Mouse (Mus musculus): ENCODE data around the gene Cit. TPM values are rescaled to one million over a fixed set of nuclear protein-coding genes. Genes with fewer than 3 reads are reported as not detected.
A peak's percentile ranks its signal among the peaks of the same experiment; 100 is the strongest.

Cit gene
- polyA plus RNA-seq, 1 experiment from 2014 or later: 21.1 TPM

DNA sequence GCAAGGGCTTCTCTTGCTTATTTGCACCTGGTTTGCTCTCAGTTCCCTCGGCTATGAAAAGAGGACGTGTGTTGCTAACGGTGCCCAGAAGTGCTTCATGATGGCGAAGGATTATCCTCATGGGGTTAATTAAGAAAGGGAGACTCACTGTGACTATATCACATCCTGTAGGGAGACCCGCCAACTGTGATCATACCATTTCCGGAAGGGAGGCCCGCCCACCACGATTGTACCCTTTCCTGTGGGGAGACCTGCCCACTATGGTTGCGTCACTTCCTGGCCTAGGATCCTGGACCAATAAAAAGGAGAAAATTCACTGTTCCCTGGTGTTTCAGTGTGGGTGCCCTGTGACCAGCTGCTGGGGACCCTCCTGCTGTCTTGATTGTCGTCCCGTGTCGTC is 9.3 kb downstream of the Cit start:
- Histone ChIP-seq H3K4me2 (replicated peaks) (no peak overlapping the region), H3K27me3 (no peaks in the 10 kb centered on the region), H3K4me3 (replicated peaks) (no peak overlapping the region), H3K9me3 (no peaks in the 10 kb centered on the region), H3K36me3 (peaks cover 16% of the 10 kb centered on the region), H3K27ac (no peak overlapping the region), H3K4me1 (replicated peaks) (0 out of 2 replicates have a peak, but pooled peaks cover 3% of the 10 kb centered on the region), H3K9ac (replicated peaks) (no peak overlapping the region)
- ATAC-seq: no peak
- 92% methylated on average over 12 of the region's 12 CpGs for WGBS

DNA sequence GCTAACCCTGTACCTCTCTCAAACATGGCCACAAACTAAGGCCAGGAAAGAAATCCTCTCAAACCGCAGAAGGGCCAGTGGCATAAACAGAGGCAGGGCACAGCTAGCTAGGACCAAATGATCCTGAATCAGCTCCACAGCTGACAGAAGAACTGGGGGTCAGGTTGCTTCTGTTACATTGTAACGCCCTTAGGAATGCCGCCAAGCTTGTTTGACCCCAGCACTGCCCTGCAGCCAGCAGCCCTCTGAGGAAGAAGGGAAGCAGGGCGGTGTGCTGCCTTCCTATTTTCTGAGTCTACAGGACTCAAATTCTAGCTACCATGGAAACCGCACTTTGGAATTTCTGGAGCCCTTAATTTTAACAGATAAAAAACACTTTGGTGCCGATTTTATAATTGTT is 13.6 kb downstream of the Cit start:
- no peak overlapping the region for H3K9ac ChIP-seq (replicated peaks)

DNA sequence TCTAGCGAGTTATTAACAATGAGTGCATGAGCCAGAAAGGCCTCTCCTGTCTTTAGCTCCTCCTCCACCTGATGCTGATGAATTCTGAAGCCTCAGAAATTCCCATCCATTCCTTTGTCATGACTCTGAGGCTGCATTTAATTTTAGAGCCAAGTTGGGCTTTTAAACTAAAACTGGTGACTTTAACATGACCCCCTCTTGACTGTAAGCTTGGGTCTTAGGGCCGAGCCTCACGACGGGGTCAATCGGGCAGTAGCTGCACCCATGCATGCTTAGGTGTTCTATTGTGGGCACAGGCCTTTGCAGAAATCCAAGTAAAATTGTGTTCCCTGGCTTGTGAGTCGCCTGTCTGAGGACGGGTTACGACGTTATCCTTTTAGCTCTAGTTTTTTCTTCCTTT is 14.4 kb downstream of the Cit start:
- H3K36me3 ChIP-seq: peaks cover 33% of the 10 kb centered on the region
- H3K27ac ChIP-seq: no peak overlapping the region

More for the DNA sequence above, 13.6 kb downstream of the Cit start:
- WGBS: 65% methylated on average over 6 of the region's 6 CpGs
- Histone ChIP-seq H3K27ac (no peak overlapping the region), H3K4me1 (replicated peaks) (0 out of 2 replicates have a peak, but pooled peaks cover 10% of the 10 kb centered on the region), H3K27me3 (no peaks in the 10 kb centered on the region), H3K9me3 (no peaks in the 10 kb centered on the region), H3K4me3 (replicated peaks) (no peak overlapping the region), H3K36me3 (peaks cover 28% of the 10 kb centered on the region), H3K4me2 (replicated peaks) (no peak overlapping the region)
- ATAC-seq: no peak

DNA sequence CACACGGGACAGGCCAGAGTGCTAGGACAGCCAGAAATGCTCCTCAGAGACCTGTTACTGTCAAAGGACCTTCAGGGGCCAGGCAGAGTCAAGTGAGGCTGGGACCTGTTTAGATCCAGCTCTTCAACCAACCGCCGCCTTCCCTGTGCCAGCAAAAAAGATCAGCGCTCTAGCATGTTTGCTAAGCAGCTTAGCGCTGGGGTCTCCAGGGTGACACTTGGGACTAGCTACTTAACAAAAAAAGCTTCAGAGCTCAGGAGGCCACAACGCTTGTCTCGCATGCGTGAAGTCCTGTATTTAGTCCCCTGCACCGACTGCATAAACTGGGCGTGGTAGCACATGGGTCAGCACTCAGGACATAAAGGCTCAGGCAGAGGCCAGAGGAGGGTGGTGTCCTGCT is 16.9 kb downstream of the Cit start:
- Histone ChIP-seq H3K4me2 (replicated peaks) (no peak overlapping the region), H3K36me3 (peaks cover 25% of the 10 kb centered on the region), H3K9me3 (no peaks in the 10 kb centered on the region), H3K27me3 (no peaks in the 10 kb centered on the region), H3K9ac (replicated peaks) (no peak overlapping the region), H3K27ac (no peak overlapping the region), H3K4me1 (replicated peaks) (0 out of 2 replicates have a peak, but pooled peaks cover 10% of the 10 kb centered on the region), H3K4me3 (replicated peaks) (no peak overlapping the region)
- 63% methylated on average over 10 of the region's 10 CpGs for WGBS
- no peak for ATAC-seq

More for the DNA sequence above, 14.4 kb downstream of the Cit start:
- Histone ChIP-seq H3K4me3 (replicated peaks) (no peak overlapping the region), H3K9ac (replicated peaks) (no peak overlapping the region), H3K4me2 (replicated peaks) (no peak overlapping the region), H3K27me3 (no peaks in the 10 kb centered on the region), H3K4me1 (replicated peaks) (0 out of 2 replicates have a peak, but pooled peaks cover 10% of the 10 kb centered on the region), H3K9me3 (no peaks in the 10 kb centered on the region)
- WGBS: 84% methylated on average over 9 of the region's 9 CpGs
- ATAC-seq: no peak

DNA sequence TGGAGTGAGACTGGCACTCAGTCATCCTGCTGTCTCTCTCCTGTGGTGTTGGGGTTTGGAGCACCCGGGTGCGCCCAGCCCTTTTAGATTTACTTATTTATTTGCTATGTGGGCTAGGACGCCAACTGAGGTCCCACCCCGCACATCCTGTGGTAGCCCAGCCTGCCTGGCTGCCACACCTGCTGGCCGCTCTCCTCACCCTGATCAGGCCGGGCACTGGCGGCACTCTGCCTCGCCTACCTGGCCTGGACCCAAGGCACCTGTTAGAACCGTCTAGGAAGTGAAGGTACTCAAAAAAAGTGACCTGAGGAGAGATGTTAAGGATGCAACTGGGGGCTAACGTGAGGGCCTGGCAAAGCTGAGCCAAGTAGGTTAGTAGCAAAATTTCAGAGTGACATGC is 17.4 kb downstream of the Cit start:
- peaks cover 24% of the 10 kb centered on the region for H3K36me3 ChIP-seq
- 0 out of 2 replicates have a peak, but pooled peaks cover 10% of the 10 kb centered on the region for H3K4me1 ChIP-seq (replicated peaks)
- H3K27ac ChIP-seq: no peak overlapping the region

DNA sequence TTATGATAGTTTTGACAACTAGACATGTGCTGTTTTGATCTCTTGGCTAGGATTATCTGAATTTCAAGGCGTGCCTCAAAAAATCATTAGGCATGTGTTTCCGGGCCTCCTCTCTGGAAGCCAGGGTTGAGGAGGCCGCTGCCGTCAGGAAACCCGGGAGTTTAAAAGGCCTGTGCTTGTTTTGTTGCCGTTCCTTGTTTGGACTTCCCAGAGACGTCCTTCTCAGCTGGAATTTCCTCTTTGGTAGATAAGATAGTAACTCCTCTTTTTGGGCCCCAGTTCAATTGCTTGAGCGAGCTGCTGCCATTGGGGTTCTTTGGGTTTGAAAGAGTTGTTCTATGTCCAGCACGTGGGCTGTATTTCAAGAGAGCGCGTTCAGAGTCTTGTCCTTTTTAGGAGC is 21.2 kb downstream of the Cit start:
- H3K4me2 ChIP-seq (replicated peaks): no peak overlapping the region
- H3K27me3 ChIP-seq: no peaks in the 10 kb centered on the region
- H3K36me3 ChIP-seq: peaks cover 15% of the 10 kb centered on the region
- no peak for ATAC-seq
- H3K4me3 ChIP-seq (replicated peaks): no peak overlapping the region
- 80% methylated on average over 11 of the region's 11 CpGs for WGBS
- no peaks in the 10 kb centered on the region for H3K9me3 ChIP-seq
- no peak overlapping the region for H3K27ac ChIP-seq
- H3K9ac ChIP-seq (replicated peaks): no peak overlapping the region
- H3K4me1 ChIP-seq (replicated peaks): peaks cover 19% of the 10 kb centered on the region

More for the DNA sequence above, 17.4 kb downstream of the Cit start:
- WGBS: 93% methylated on average over 10 of the region's 10 CpGs
- H3K27me3 ChIP-seq: no peaks in the 10 kb centered on the region
- H3K9me3 ChIP-seq: no peaks in the 10 kb centered on the region
- no peak overlapping the region for H3K4me2 ChIP-seq (replicated peaks)
- no peak overlapping the region for H3K4me3 ChIP-seq (replicated peaks)
- ATAC-seq: no peak
- H3K9ac ChIP-seq (replicated peaks): no peak overlapping the region

DNA sequence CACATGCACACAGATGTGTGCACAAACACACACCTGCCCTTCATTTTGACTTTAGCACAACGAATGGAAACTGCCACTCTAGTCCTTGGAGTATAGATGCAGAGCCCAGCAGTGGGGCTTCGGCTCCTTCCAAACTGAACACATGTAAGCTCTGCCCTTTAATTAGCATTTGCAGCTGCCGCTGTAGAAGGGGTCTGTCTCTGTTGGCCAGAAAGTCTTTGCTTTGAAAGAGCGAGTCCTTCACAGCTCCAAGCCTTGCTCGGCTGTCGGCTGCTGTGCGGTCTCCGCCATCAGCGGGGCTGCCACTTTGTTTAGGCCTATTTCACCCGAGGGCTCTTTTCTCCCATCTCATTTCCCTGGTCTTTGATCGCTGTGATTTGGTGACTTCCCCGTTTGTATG is 23.5 kb downstream of the Cit start:
- ATAC-seq: peak; percentile 37; the same call in 1 of the 2 replicates
- Histone ChIP-seq H3K9ac (replicated peaks) (0 out of 2 replicates have a peak overlapping the region, but pooled peaks have one; percentile 23), H3K36me3 (peaks cover 9% of the 10 kb centered on the region; the same call in 1 of the 2 replicates), H3K27me3 (no peaks in the 10 kb centered on the region), H3K27ac (peak overlapping the region; percentile 31), H3K9me3 (no peaks in the 10 kb centered on the region), H3K4me3 (replicated peaks) (no peak overlapping the region), H3K4me1 (replicated peaks) (peaks cover 13% of the 10 kb centered on the region), H3K4me2 (replicated peaks) (0 out of 2 replicates have a peak overlapping the region, but pooled peaks have one; percentile 6)
- WGBS: 56% methylated on average over 12 of the region's 12 CpGs

DNA sequence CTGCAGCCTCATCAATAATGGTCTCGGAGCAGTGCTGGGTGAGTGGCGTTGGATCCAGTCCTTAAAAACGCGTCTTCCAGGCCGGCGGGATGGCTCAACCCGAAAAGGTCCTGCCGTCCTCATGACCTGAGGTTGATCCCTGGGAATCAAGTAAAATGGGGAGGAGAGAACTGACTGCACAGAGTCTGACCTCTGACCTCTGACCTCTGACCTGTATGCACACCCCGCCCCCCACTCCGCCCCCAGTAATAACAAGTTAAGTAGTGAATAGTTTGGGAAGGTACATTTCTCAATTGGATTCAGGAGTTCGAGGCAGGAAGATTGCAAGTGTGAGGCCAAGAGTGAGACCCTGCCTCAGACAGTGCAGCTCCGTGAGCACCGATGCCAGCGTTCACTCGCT is 24.1 kb downstream of the Cit start:
- Histone ChIP-seq H3K36me3 (peaks cover 10% of the 10 kb centered on the region; the same call in 1 of the 2 replicates), H3K27ac (no peak overlapping the region), H3K4me2 (replicated peaks) (no peak overlapping the region), H3K4me1 (replicated peaks) (peaks cover 13% of the 10 kb centered on the region), H3K4me3 (replicated peaks) (no peak overlapping the region), H3K9ac (replicated peaks) (no peak overlapping the region), H3K9me3 (no peaks in the 10 kb centered on the region), H3K27me3 (no peaks in the 10 kb centered on the region)
- ATAC-seq: no peak
- 71% methylated on average over 15 of the region's 15 CpGs for WGBS

DNA sequence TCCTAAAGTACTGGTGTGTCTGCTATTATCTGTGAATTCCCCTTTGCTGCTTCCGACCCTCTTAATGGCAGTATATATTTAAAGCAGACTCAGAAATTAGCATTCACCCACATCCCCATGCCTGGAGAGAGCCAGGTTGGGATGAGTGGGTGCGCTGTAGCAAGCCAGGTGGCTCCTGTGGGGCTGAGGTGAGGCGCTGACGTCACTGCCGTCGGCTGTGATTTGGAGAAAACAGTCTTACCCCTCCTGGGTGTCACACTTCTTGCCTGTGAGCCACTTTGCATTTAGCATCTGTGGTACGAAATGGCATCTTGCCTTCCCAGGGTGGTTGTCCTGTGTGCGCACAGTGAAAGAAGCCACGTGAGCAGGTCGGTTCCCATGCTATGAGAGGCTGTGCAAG is 26.1 kb downstream of the Cit start:
- H3K9ac ChIP-seq (replicated peaks): no peak overlapping the region
- peaks cover 13% of the 10 kb centered on the region for H3K4me1 ChIP-seq (replicated peaks)
- ATAC-seq: no peak
- H3K4me2 ChIP-seq (replicated peaks): no peak overlapping the region
- no peak overlapping the region for H3K4me3 ChIP-seq (replicated peaks)
- no peaks in the 10 kb centered on the region for H3K27me3 ChIP-seq
- H3K9me3 ChIP-seq: no peaks in the 10 kb centered on the region
- peaks cover 8% of the 10 kb centered on the region for H3K36me3 ChIP-seq
- 98% methylated on average over 10 of the region's 10 CpGs for WGBS
- no peak overlapping the region for H3K27ac ChIP-seq

DNA sequence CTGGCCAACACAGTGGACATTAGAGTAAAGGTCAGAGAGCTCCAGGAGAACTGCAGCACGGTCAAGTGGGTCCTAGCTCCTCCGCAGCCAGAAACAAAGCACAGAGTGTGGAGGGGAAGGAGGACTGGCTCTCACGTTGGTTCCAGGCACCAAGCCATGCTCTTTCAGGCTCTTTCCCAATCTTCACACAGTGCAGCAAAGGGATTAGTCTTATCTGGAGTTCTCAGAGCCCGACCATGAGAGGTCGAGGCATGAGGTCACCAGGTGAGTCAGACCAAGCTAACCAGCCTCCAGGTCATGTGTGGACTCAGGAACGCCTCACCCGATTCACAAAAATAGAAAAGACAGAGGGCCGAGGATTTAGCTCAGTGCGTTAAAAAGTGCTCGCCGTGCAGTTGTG is 27.0 kb downstream of the Cit start:
- 93% methylated on average over 11 of the region's 11 CpGs for WGBS
- no peak for ATAC-seq
- Histone ChIP-seq H3K27ac (no peak overlapping the region), H3K4me2 (replicated peaks) (no peak overlapping the region), H3K9ac (replicated peaks) (no peak overlapping the region), H3K27me3 (no peaks in the 10 kb centered on the region), H3K4me1 (replicated peaks) (peaks cover 13% of the 10 kb centered on the region), H3K4me3 (replicated peaks) (no peak overlapping the region), H3K9me3 (no peaks in the 10 kb centered on the region), H3K36me3 (peaks cover 8% of the 10 kb centered on the region)

DNA sequence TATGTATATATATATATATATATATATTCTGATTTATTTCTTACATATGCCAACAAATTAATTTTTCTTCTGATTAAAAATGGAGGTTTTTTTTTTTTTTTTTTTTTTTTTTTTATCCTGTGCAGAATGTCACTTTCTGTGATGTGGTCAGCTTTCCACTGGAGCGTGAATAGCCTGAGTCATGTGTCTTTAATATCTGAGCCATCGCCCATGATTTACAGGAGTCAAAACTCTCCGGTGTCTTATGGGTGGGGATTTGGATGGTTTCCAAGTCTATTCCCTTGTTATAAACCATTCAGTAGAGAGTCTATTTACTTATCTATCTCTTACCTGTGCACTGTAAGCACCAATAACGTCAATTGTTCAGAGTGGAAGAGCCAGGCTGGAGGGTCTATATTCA is 27.9 kb downstream of the Cit start:
- no peak for ATAC-seq
- WGBS: 88% methylated on average over 4 of the region's 4 CpGs
- no peak overlapping the region for H3K27ac ChIP-seq

DNA sequence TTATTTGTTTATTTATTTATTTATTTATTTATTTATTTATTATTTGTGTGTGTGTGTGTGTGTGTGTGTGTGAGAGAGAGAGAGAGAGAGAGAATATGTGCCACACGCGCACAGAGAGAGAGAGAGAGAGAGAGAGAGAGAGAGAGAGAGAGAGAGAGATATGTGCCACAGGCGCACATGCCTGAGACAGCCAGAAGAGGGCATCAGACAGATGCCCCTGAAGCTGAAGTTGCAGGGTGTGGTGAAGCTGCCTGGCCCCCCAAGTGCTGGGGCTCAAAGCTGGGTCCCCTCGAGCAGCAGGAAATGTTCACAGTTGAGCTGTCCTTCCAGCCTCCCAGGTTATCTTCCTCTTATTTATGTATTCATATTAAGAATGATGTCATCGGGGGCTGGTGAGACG is 32.3 kb downstream of the Cit start:
- Histone ChIP-seq H3K27ac (no peak overlapping the region), H3K4me3 (replicated peaks) (no peak overlapping the region), H3K4me2 (replicated peaks) (no peak overlapping the region), H3K4me1 (replicated peaks) (no peaks in the 10 kb centered on the region), H3K36me3 (peaks cover 11% of the 10 kb centered on the region), H3K9me3 (no peaks in the 10 kb centered on the region), H3K9ac (replicated peaks) (no peak overlapping the region), H3K27me3 (no peaks in the 10 kb centered on the region)
- WGBS: 96% methylated on average over 6 of the region's 6 CpGs
- ATAC-seq: no peak

More for the DNA sequence above, 27.9 kb downstream of the Cit start:
- Histone ChIP-seq H3K9ac (replicated peaks) (no peak overlapping the region), H3K9me3 (no peaks in the 10 kb centered on the region), H3K36me3 (peaks cover 8% of the 10 kb centered on the region), H3K27me3 (no peaks in the 10 kb centered on the region), H3K4me1 (replicated peaks) (peaks cover 11% of the 10 kb centered on the region), H3K4me3 (replicated peaks) (no peak overlapping the region), H3K4me2 (replicated peaks) (no peak overlapping the region)

DNA sequence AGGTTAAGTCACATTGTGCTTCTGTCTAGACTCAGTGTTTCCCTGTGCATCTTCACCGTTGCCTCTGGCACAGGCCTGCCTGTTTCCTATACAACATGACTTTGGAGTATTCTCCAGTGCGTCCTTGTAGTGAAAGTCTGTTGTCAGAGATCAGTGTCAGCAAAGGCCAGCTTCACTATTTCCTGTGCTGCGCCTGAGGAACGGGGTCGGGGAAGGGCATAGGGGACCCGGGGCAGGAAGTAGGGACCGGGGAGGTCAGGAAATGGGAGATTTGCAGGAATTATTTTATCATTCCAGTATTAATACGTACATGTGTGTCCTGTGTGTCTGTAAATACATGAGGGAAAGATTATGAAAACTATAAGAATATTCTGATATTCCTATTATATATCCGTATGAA is 37.1 kb downstream of the Cit start:
- 95% methylated on average over 9 of the region's 9 CpGs for WGBS
- H3K27me3 ChIP-seq: no peaks in the 10 kb centered on the region

More for the DNA sequence above, 37.1 kb downstream of the Cit start:
- H3K4me3 ChIP-seq (replicated peaks): no peak overlapping the region
- H3K27ac ChIP-seq: no peak overlapping the region
- H3K9me3 ChIP-seq: no peaks in the 10 kb centered on the region
- no peaks in the 10 kb centered on the region for H3K4me1 ChIP-seq (replicated peaks)
- no peak overlapping the region for H3K9ac ChIP-seq (replicated peaks)
- H3K4me2 ChIP-seq (replicated peaks): no peak overlapping the region
- ATAC-seq: no peak
- H3K36me3 ChIP-seq: peaks cover 14% of the 10 kb centered on the region

All from midbrain, embryonic 13.5 days (tissue).